Mouse (Mus musculus) ovary, adult 18-20 months (tissue): ENCODE results near the gene Cep250.

Source experiments
- DNase-seq: peaks from one replicate; pipeline ENCODE4 v3.0.0; 2022; ENCODE audit warnings: low spot score, mixed read lengths

Gene Cep250

GRCm38 (mm10) chr2:155962991-155963390 lies 6.7 kb downstream of the Cep250 start:
- DNase-seq = no peak

- no peak for DNase-seq
These were observed 17.1 kb downstream of the Cep250 start for GRCm38 (mm10) chr2:155973348-155973747.

- no peak for DNase-seq
These were observed 18.0 kb downstream of the Cep250 start for GRCm38 (mm10) chr2:155974087-155974731.

- DNase-seq = no peak
These were observed 23.2 kb downstream of the Cep250 start for GRCm38 (mm10) chr2:155979328-155979991.

GRCm38 (mm10) chr2:155985776-155986175 lies 29.5 kb downstream of the Cep250 start:
- no peak for DNase-seq

- no peak for DNase-seq
These were observed 30.9 kb downstream of the Cep250 start for GRCm38 (mm10) chr2:155987131-155987530.

GRCm38 (mm10) chr2:155989085-155989484 lies 32.8 kb downstream of the Cep250 start:
- no peak for DNase-seq

- no peak for DNase-seq
These were observed 34.9 kb downstream of the Cep250 start for GRCm38 (mm10) chr2:155991151-155991550.

- peak; percentile 47 for DNase-seq
These were observed 35.6 kb downstream of the Cep250 start for GRCm38 (mm10) chr2:155991863-155992321.

GRCm38 (mm10) chr2:156005393-156005792 lies 49.1 kb downstream of the Cep250 start:
- DNase-seq = no peak

- DNase-seq = peak; percentile 98
These were observed 51.8 kb downstream of the Cep250 start, which contains the start of the genes 6430550D23Rik and Ergic3 for GRCm38 (mm10) chr2:156007888-156008532. Gene 6430550D23Rik (minus strand): TSS chr2:156007977. Gene Ergic3 (plus strand): TSS chr2:156008045.

- DNase-seq = no peak
These were observed 61.8 kb downstream of the Cep250 start for GRCm38 (mm10) chr2:156018106-156018505.

GRCm38 (mm10) chr2:156021219-156021618 lies 65.0 kb downstream of the Cep250 start:
- DNase-seq = no peak

- DNase-seq = no peak
These were observed 65.5 kb downstream of the Cep250 start for GRCm38 (mm10) chr2:156021765-156022164.

GRCm38 (mm10) chr2:156025482-156025881 lies 69.2 kb downstream of the Cep250 start:
- no peak for DNase-seq

- no peak for DNase-seq
These were observed 83.1 kb downstream of the Cep250 start for GRCm38 (mm10) chr2:156039390-156039789.

- no peak for DNase-seq
These were observed 86.6 kb downstream of the Cep250 start for GRCm38 (mm10) chr2:156042903-156043302.

- no peak for DNase-seq
These were observed 91.7 kb downstream of the Cep250 start for GRCm38 (mm10) chr2:156047929-156048328.
